Mouse (Mus musculus) cerebellum, postnatal 36 days (tissue): ENCODE results near the gene Ptges3l.
"Not testable (repeated sequence)": the region's sequence is repeated elsewhere in the genome, so short reads cannot be mapped to it uniquely, and the experiment has no call there.

Source experiments
- DNase-seq, 2 experiments: peaks; one replicate each; pipeline ENCODE4 v3.0.0; 2021 to 2022; ENCODE audit warnings: mixed read lengths in 2 of 2

The Ptges3l gene

GRCm38 (mm10) chr11:101418991-101419390 lies 6.1 kb downstream of the Ptges3l start:
- no peak for DNase-seq

GRCm38 (mm10) chr11:101417101-101417855 lies 7.9 kb downstream of the Ptges3l start, which contains the start of gene Aarsd1:
Gene Aarsd1, minus strand, starts transcription at chr11:101417615.
- peak; percentile 92 to 94 for DNase-seq

- DNase-seq: no peak
Observed at GRCm38 (mm10) chr11:101416433-101417100, 8.6 kb downstream of the Ptges3l start.

- no peak for DNase-seq
Observed at GRCm38 (mm10) chr11:101415306-101415705, 9.8 kb downstream of the Ptges3l start.

- peak; percentile 62 to 65 for DNase-seq
Observed at GRCm38 (mm10) chr11:101395110-101395509, 30.0 kb downstream of the Ptges3l start.

- DNase-seq: no peak
Observed at GRCm38 (mm10) chr11:101381817-101382216, 43.3 kb downstream of the Ptges3l start.

GRCm38 (mm10) chr11:101378926-101379325 lies 46.2 kb downstream of the Ptges3l start:
- DNase-seq: no peak

GRCm38 (mm10) chr11:101378196-101378595 lies 46.9 kb downstream of the Ptges3l start:
- DNase-seq: not testable (repeated sequence)

- DNase-seq: no peak
Observed at GRCm38 (mm10) chr11:101374421-101374938, 50.7 kb downstream of the Ptges3l start.

GRCm38 (mm10) chr11:101370141-101370540 lies 55.0 kb downstream of the Ptges3l start:
- no peak for DNase-seq
